Mouse (Mus musculus) kidney, adult 2 months (tissue): Measurements from ENCODE around the gene Tm4sf19.

Experiments
- CTCF ChIP-seq: fragments of 200-500 bp; conservative IDR thresholded peaks from 2 replicates; pipeline ENCODE4 v1.5.1; 2011; ENCODE audit warnings: low read depth, mild to moderate bottlenecking, control low read depth, low read length, moderate library complexity, mixed read lengths; ENCODE audit not compliant: insufficient read depth, insufficient read length
- POLR2A ChIP-seq: fragments of 200-500 bp; IDR thresholded peaks from one replicate; pipeline ENCODE4 v1.6.1; 2011; ENCODE audit warnings: low read depth, low read length, control low read depth

DNA sequence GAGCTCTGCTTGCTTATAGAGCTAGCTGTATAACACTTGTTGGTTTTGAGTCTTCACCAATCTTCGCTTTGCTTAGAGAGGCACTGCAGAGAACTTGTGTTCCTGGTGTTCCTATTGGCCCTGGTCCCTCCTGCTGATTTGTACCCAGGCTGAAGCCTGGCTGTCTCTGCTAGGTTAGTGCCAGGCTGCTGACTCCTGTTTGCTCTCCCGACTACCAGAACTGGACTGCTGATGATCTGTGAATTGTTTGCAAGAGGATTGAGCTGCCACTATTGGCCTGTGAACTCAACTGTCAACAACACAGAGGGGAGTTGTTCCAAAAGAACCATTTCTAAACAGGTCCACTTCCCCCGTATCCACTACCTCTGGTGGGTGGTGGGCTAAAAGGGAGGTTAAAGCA lies 41.1 kb downstream of the Tm4sf19 start:
- TF ChIP-seq CTCF (no peak), POLR2A (no peak)
